Mouse (Mus musculus) erythroblast, embryonic 14.5 days (primary cell): ENCODE data around the gene Dirc2.

Experiments used
- GATA1 ChIP-seq: IDR thresholded peaks from 2 replicates; pipeline ENCODE4 v1.6.1; 2012; ENCODE audit warnings: low read length, inconsistent platforms, mixed read lengths
- TAL1 ChIP-seq: IDR thresholded peaks from 3 replicates; pipeline ENCODE4 v1.6.1; 2012; ENCODE audit warnings: low read length, inconsistent platforms, mixed read lengths

- TF ChIP-seq TAL1 (no peak), GATA1 (no peak)
These were observed 53.8 kb downstream of the Dirc2 start for GRCm38 (mm10) chr16:35715350-35715749.
